Mouse (Mus musculus) left cerebral cortex, adult 18-20 months (tissue): ENCODE results near the gene Flrt3. TPM values are rescaled to one million over a fixed set of nuclear protein-coding genes. Genes with fewer than 3 reads are reported as not detected.

ENCODE experiments used
- DNase-seq, 2 experiments: peaks; one replicate each; pipeline ENCODE4 v3.0.0; 2021 to 2022; ENCODE audit warnings: low spot score in 2 of 2, mixed read lengths in 1 of 2
- long read RNA-seq, 2 experiments: library from polyadenylated mRNA; stranded (forward); transcript quantifications; one replicate each; pipeline ENCODE4 v2.0.0; 2021
- total RNA-seq, 2 experiments: library from RNA; stranded (reverse); gene quantifications; 2 replicates each; pipeline ENCODE4 v1.2.3; 2021

The Flrt3 gene
- 10 to 100 TPM; 27.6 to 30.8 TPM for total RNA-seq
- long read RNA-seq, experiment 1, transcript Flrt3-202 (3 exons, 3,977 nt) = major isoform, 21 of 29 reads
- long read RNA-seq, experiment 1, partial matches to known transcripts = 0 of 29 reads
- long read RNA-seq, experiment 1, other reads (novel, unspliced or antisense) = 5 of 29 reads
- long read RNA-seq, experiment 2, transcript Flrt3-202 (3 exons, 3,977 nt) = major isoform, 15 of 19 reads
- long read RNA-seq, experiment 2, partial matches to known transcripts = 0 of 19 reads
- long read RNA-seq, experiment 2, other reads (novel, unspliced or antisense) = 3 of 19 reads

- DNase-seq = peak; percentile 90 to 94
Observed at GRCm38 (mm10) chr2:140670963-140671702, at the start of gene Flrt3. Flrt3 (minus strand) TSS chr2:140671469.

GRCm38 (mm10) chr2:140717407-140717806, 46.1 kb upstream of the Flrt3 start:
- no peak for DNase-seq

GRCm38 (mm10) chr2:140715822-140716221, 44.6 kb upstream of the Flrt3 start:
- DNase-seq = no peak

- DNase-seq = no peak
Observed at GRCm38 (mm10) chr2:140707550-140707949, 36.3 kb upstream of the Flrt3 start.

GRCm38 (mm10) chr2:140705278-140705677, 34.0 kb upstream of the Flrt3 start:
- DNase-seq = no peak

- no peak for DNase-seq
Observed at GRCm38 (mm10) chr2:140704146-140704545, 32.9 kb upstream of the Flrt3 start.

GRCm38 (mm10) chr2:140703377-140703776, 32.1 kb upstream of the Flrt3 start:
- no peak for DNase-seq

- DNase-seq = no peak
Observed at GRCm38 (mm10) chr2:140698585-140698984, 27.3 kb upstream of the Flrt3 start.

GRCm38 (mm10) chr2:140693845-140694244, 22.6 kb upstream of the Flrt3 start:
- no peak for DNase-seq

- no peak for DNase-seq
Observed at GRCm38 (mm10) chr2:140692461-140692860, 21.2 kb upstream of the Flrt3 start.

GRCm38 (mm10) chr2:140691403-140691802, 20.1 kb upstream of the Flrt3 start:
- DNase-seq = no peak

GRCm38 (mm10) chr2:140690906-140691305, 19.6 kb upstream of the Flrt3 start:
- no peak for DNase-seq

- no peak for DNase-seq
Observed at GRCm38 (mm10) chr2:140676728-140677127, 5.5 kb upstream of the Flrt3 start.

GRCm38 (mm10) chr2:140673466-140673865, 2.2 kb upstream of the Flrt3 start:
- no peak for DNase-seq

GRCm38 (mm10) chr2:140670457-140670856, 812 bp downstream of the Flrt3 start:
- DNase-seq = peak; percentile 53 to 67

GRCm38 (mm10) chr2:140669786-140670185, 1.5 kb downstream of the Flrt3 start:
- no peak for DNase-seq

GRCm38 (mm10) chr2:140669081-140669480, 2.2 kb downstream of the Flrt3 start:
- no peak for DNase-seq

- DNase-seq = peak; percentile 76 to 84
Observed at GRCm38 (mm10) chr2:140668311-140668710, 3.0 kb downstream of the Flrt3 start.

- no peak for DNase-seq
Observed at GRCm38 (mm10) chr2:140667261-140668047, 3.8 kb downstream of the Flrt3 start.

- DNase-seq = no peak
Observed at GRCm38 (mm10) chr2:140666846-140667245, 4.4 kb downstream of the Flrt3 start.

GRCm38 (mm10) chr2:140664381-140664780, 6.9 kb downstream of the Flrt3 start:
- DNase-seq = no peak

- DNase-seq = no peak
Observed at GRCm38 (mm10) chr2:140662673-140663072, 8.6 kb downstream of the Flrt3 start.
